Mouse (Mus musculus): Measurements from ENCODE around the gene Mob2. TPM values are rescaled to one million over a fixed set of nuclear protein-coding genes. Genes with fewer than 3 reads are reported as not detected.

The Mob2 gene
- polyA plus RNA-seq, 1 experiment from 2014 or later = 66.1 TPM

DNA sequence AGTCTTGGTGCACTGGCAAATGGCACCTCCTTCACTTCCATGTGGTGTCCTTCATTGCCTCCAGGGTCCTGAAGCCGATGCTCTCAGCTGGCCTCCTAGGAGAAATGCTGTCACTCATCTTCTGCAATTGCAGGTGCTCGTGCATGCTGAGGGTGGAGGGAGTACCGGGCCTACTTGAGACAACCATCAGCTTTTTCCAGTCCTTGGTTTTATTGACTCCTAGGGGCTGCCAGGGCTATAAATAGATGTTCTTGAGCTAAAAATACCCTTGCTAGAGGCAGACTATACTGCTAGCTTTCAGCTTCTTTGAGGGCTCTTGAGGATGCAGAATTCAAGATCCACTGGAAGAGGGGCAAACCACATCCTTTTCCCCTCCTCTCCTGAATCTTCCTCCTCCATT is 16.3 kb upstream of the Mob2 start:
- Histone ChIP-seq H3K9me3 (replicated peaks) (no peaks in the 10 kb centered on the region), H3K4me3 (replicated peaks) (no peak overlapping the region), H3K4me2 (no peak overlapping the region), H3K9ac (no peak overlapping the region), H3K27me3 (peaks cover 85% of the 10 kb centered on the region), H3K27ac (replicated peaks) (no peak overlapping the region), H3K36me3 (replicated peaks) (peaks cover 8% of the 10 kb centered on the region), H3K4me1 (replicated peaks) (peaks cover 2% of the 10 kb centered on the region)
- no peak for ATAC-seq (ENCODE audit: insufficient read depth)
- WGBS (ENCODE audit: insufficient replicate concordance) = 42% methylated on average over 3 of the region's 3 CpGs

DNA sequence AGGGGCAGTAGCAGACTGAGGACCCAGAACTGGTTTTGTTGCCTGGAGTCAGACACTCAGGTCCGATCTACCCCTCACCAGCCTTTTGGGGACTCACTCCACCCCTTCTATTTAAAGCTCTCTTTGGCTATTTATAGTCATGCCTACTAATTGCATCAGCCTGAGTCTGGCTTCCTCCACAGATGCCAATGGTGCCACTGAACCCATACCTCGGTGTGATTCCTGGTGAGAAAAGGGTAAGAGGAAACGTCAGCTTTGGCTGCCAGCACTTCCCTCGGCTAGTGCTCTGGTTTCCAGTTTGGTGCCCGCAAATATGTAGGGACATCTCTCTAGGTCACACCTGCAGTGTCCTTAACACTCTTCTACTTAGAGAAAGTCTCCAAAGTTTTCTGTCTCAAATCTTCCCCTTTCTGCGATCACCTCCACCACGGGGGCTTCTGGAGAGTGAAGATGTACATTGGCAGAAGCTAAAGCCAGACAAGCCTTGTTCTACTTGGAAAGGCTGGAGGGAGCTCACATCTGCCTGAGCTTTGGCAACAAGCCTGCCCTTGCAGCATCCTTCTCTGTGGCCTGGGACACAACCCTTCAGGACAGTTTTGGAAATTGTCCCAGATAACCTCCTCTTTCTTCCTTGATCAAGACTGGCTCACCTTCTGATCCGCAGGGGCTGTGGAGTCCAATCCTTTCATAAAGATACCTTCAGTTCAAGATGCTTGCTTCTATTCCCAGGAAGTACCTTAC is 13.5 kb upstream of the Mob2 start:
- no peak for ATAC-seq (ENCODE audit: insufficient read depth)
- no peaks in the 10 kb centered on the region for H3K9me3 ChIP-seq (replicated peaks)
- 46% methylated on average over 8 of the region's 8 CpGs for WGBS (ENCODE audit: insufficient replicate concordance)

DNA sequence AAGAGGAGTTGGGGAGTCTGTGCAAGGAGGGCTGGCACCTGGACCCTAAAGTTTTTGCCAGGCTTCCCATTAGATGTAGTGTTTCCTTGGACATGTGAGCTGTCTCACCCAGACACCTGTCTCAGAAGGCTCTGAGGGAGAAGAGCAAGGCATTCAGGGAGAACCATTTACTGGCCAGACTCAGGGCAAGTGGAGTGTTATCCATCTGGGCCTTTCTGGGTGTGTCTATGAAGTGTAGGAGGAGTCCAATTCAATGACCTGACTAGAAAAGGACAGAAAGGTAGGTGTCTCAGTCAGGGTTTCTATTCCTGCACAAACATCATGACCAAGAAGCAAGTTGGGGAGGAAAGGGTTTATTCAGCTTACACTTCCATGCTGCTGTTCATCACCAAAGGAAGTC is 10.9 kb upstream of the Mob2 start:
- Histone ChIP-seq H3K4me3 (replicated peaks) (no peak overlapping the region), H3K4me1 (replicated peaks) (peaks cover 8% of the 10 kb centered on the region), H3K36me3 (replicated peaks) (no peaks in the 10 kb centered on the region), H3K27me3 (peaks cover 72% of the 10 kb centered on the region), H3K4me2 (no peak overlapping the region), H3K9ac (no peak overlapping the region), H3K27ac (replicated peaks) (no peak overlapping the region), H3K9me3 (replicated peaks) (no peaks in the 10 kb centered on the region)
- no peak for ATAC-seq (ENCODE audit: insufficient read depth)

More for the DNA sequence above, 13.5 kb upstream of the Mob2 start:
- Histone ChIP-seq H3K27ac (replicated peaks) (no peak overlapping the region), H3K27me3 (peaks cover 79% of the 10 kb centered on the region), H3K36me3 (replicated peaks) (no peaks in the 10 kb centered on the region), H3K9ac (no peak overlapping the region), H3K4me1 (replicated peaks) (peaks cover 8% of the 10 kb centered on the region), H3K4me3 (replicated peaks) (no peak overlapping the region), H3K4me2 (no peak overlapping the region)

DNA sequence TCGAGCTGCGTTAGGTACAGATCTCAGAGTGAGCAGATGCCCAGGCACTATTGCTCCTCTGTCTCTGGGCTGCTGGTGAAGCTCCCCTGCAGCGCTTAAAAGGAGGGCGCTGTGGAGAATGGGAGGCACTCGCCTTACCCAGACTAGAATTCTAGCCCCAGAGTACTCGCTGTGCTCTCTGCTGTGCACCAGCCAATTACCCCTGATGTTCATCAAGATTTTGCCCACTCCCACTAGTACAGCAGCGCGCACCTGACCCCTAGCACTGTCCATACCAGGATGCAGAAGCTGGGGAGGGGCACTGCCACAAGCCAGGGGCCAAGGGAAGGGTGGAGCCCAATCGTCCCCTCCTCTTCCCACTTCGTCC is 10.3 kb upstream of the Mob2 start:
- Histone ChIP-seq H3K9me3 (replicated peaks) (no peaks in the 10 kb centered on the region), H3K27ac (replicated peaks) (no peak overlapping the region), H3K36me3 (replicated peaks) (no peaks in the 10 kb centered on the region), H3K4me2 (peak overlapping the region; percentile 41), H3K4me1 (replicated peaks) (peaks cover 8% of the 10 kb centered on the region), H3K27me3 (peaks cover 71% of the 10 kb centered on the region), H3K9ac (no peak overlapping the region), H3K4me3 (replicated peaks) (no peak overlapping the region)
- peak; percentile 16; the same call in 1 of the 2 replicates for ATAC-seq (ENCODE audit: insufficient read depth)
- 15% methylated on average over 10 of the region's 10 CpGs for WGBS (ENCODE audit: insufficient replicate concordance)

DNA sequence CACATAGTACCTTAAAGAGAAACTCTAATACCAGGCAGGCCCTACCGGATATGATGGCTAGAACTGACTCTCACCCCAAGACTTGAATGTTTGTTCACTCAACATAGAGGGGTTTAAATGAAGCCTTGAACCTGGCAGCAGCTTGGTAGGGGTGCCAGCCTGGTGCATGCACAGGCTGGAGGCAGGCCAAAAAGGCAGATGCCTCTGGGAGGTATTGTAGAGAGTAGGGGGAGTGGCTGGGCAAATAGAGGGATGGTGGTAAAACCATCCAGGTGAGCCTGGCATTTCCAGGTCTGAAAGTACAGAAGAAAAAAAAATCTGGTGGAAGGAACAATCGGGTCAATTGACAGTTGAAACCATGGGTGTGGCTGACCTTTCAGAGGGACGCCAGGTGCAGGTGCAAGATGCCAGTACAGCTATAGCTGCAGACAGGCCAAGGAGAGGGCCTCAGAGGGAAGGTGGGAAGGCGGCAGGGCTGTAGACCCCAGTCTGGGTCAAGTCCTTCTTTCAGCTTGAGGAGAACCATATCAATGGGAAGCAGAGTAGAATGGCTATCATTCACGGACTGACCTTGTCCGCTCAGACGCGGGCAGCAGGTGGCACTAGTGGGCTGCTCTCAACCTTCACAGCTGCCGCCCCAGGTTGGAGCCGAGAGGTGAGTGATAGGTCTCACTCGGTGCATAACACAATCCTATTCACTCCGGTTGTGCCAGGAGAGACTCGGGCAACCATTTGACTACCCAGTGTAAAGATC is 9.8 kb upstream of the Mob2 start:
- Histone ChIP-seq H3K27me3 (peaks cover 71% of the 10 kb centered on the region), H3K9ac (no peak overlapping the region), H3K4me2 (peak overlapping the region; percentile 41), H3K27ac (replicated peaks) (no peak overlapping the region), H3K4me3 (replicated peaks) (no peak overlapping the region), H3K36me3 (replicated peaks) (no peaks in the 10 kb centered on the region), H3K4me1 (replicated peaks) (peaks cover 8% of the 10 kb centered on the region), H3K9me3 (replicated peaks) (no peaks in the 10 kb centered on the region)
- 12% methylated on average over 13 of the region's 13 CpGs for WGBS (ENCODE audit: insufficient replicate concordance)
- ATAC-seq (ENCODE audit: insufficient read depth) = peak; percentile 77

DNA sequence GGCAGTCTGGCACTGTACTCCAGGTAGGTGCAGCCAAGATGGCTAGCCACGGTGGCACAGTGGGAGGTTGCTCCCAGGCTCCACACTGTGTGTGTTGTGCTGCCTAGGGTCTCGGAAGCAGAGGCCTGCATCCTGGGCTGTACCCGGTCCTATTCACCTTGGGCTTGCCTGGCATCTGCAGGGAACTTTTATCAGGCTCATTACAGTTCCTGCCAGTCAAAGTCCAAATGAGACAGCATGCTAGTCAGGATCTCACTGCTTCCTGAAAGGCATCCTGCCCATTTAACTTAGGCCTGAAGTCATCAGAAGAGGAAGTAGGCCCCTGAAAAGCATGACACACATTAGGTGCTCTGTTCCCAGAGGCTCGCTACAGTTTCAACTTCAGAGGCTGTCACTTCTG is 7.6 kb upstream of the Mob2 start:
- Histone ChIP-seq H3K9me3 (replicated peaks) (no peaks in the 10 kb centered on the region), H3K4me2 (no peak overlapping the region), H3K4me3 (replicated peaks) (no peak overlapping the region), H3K27ac (replicated peaks) (no peak overlapping the region), H3K9ac (no peak overlapping the region), H3K4me1 (replicated peaks) (peaks cover 8% of the 10 kb centered on the region), H3K36me3 (replicated peaks) (no peaks in the 10 kb centered on the region), H3K27me3 (peaks cover 64% of the 10 kb centered on the region)
- ATAC-seq (ENCODE audit: insufficient read depth) = no peak
- 41% methylated on average over 4 of the region's 4 CpGs for whole genome bisulfite sequencing (ENCODE audit: insufficient replicate concordance)

DNA sequence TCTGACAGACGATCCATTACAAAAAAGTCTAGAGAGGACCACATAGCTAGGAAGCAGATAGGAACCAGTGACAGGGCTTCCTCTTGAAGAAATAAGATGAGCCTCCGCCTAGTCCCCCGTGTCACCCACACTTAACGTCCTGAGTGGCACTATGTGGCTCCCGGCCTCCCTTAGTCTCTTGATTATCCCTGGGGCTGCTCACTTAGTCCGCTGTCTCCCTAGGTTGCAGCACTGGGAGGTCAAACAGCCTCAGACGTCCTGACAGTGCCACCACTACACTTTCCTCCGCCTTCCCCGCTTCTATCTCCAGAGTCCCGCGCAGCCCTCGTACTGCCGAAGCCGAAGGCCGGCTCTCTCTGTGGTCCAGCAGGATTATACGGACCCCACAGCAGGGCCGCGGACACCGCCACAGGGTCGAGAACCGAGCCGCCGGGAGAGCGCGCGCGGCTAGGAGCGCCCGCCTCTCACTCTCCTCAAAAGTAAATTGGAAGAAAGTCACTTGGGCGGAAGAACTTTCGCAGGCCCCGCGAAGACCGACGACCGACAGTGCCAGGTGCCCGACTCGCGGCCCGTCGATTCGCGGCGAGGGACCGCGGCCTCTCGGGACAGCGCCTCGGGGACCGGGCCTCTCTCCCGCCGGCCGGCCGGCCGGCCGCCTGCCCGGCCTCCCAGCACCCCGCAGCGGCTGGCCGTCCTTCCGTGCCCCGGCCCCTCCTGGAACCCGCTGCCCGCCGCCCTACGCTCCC is 507 bp downstream of the Mob2 start:
- Histone ChIP-seq H3K36me3 (replicated peaks) (peaks cover 26% of the 10 kb centered on the region), H3K27ac (replicated peaks) (peak overlapping the region; percentile 95), H3K4me1 (replicated peaks) (peaks cover 56% of the 10 kb centered on the region), H3K9ac (peak overlapping the region; percentile 97), H3K4me3 (replicated peaks) (peak overlapping the region; percentile 98), H3K27me3 (peaks cover 21% of the 10 kb centered on the region), H3K9me3 (replicated peaks) (no peaks in the 10 kb centered on the region), H3K4me2 (peak overlapping the region; percentile 94)
- 1% methylated on average over 66 of the region's 66 CpGs for WGBS (ENCODE audit: insufficient replicate concordance)
- ATAC-seq (ENCODE audit: insufficient read depth) = peak; percentile 46

DNA sequence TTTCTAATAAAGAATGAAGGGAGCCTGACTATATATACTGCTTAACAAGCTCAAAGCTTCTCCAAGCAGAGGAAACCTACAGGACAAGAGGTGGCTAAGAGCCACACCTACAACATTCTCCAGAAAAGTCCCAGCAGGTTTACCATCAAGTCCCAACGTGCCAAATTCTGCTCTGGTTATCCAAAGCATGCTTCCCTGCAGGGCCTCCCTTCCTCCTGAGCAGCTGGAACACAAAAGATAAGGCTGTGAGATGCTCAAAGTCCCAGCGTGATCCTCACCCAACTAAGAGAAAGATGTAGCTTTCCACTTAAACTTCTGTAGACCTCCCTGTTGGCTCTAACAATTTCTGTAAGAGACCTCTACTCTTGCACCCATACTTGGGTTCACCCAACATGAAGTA is 1.8 kb downstream of the Mob2 start:
- peak; percentile 16; the same call in 1 of the 2 replicates for ATAC-seq (ENCODE audit: insufficient read depth)
- H3K27me3 ChIP-seq = peaks cover 9% of the 10 kb centered on the region; the same call in 1 of the 2 replicates
- peaks cover 56% of the 10 kb centered on the region for H3K4me1 ChIP-seq (replicated peaks)
- peaks cover 40% of the 10 kb centered on the region for H3K36me3 ChIP-seq (replicated peaks)
- peak overlapping the region; percentile 98 for H3K4me3 ChIP-seq (replicated peaks)
- H3K27ac ChIP-seq (replicated peaks) = peak overlapping the region; percentile 95
- peak overlapping the region; percentile 94 for H3K4me2 ChIP-seq
- H3K9me3 ChIP-seq (replicated peaks) = no peaks in the 10 kb centered on the region
- 12% methylated on average over 2 of the region's 2 CpGs for WGBS (ENCODE audit: insufficient replicate concordance)
- H3K9ac ChIP-seq = peak overlapping the region; percentile 97

DNA sequence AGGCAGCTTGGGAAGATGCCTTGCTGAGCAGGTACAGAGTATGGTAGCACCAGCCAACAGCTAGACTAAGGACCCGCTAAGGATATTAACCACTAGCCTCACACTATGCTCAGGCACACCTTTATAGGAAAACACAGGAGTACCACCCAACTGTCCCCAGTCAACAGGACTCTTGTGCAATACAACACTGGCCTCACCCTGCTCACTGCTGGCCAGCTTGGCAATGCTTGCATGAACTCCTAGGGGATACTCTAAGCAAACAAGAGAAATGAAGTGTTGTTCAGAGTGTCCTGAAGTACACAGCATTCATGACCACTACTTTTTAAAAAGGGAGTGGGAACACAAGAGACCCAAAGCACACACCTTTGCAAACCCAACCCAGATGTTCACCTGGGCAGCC is 3.7 kb downstream of the Mob2 start:
- no peak for ATAC-seq (ENCODE audit: insufficient read depth)
- 79% methylated on average over 1 of the region's 1 CpGs for WGBS (ENCODE audit: insufficient replicate concordance)
- H3K27ac ChIP-seq (replicated peaks) = 0 out of 2 replicates have a peak overlapping the region, but pooled peaks have one; percentile 24
- H3K36me3 ChIP-seq (replicated peaks) = peaks cover 57% of the 10 kb centered on the region
- no peaks in the 10 kb centered on the region for H3K9me3 ChIP-seq (replicated peaks)
- peaks cover 53% of the 10 kb centered on the region for H3K4me1 ChIP-seq (replicated peaks)
- no peak overlapping the region for H3K9ac ChIP-seq
- peak overlapping the region; percentile 19; the same call in 1 of the 2 replicates for H3K4me2 ChIP-seq
- H3K4me3 ChIP-seq (replicated peaks) = no peak overlapping the region
- no peaks in the 10 kb centered on the region for H3K27me3 ChIP-seq

DNA sequence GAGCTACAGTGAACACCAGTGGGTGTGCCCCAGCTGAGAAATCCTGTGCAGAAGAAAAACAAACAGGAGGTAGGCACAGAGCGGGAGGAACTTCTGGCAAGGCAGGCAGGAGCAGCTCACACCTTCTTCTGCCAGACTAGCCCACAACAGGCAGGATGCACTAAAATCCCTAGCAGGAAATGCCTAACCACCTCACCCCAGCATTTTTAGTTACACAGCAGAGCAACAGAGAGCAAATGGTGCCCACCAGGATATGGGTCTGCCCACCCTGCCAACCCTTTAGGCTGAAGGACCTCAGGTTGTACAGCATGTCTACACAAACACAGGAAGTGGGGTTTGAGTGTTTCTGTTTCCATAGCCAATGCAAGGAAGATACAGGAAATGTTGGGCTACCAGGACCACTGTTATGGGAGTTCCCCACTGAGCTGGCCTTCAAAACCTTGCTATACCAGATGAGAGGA is 4.2 kb downstream of the Mob2 start:
- Histone ChIP-seq H3K4me3 (replicated peaks) (no peak overlapping the region), H3K4me1 (replicated peaks) (peaks cover 48% of the 10 kb centered on the region), H3K9me3 (replicated peaks) (no peaks in the 10 kb centered on the region), H3K27me3 (no peaks in the 10 kb centered on the region), H3K9ac (no peak overlapping the region), H3K27ac (replicated peaks) (0 out of 2 replicates have a peak overlapping the region, but pooled peaks have one; percentile 24), H3K36me3 (replicated peaks) (peaks cover 60% of the 10 kb centered on the region), H3K4me2 (0 out of 2 replicates have a peak overlapping the region, but pooled peaks have one; percentile 2)
- ATAC-seq (ENCODE audit: insufficient read depth) = no peak
- WGBS (ENCODE audit: insufficient replicate concordance) = 68% methylated on average over 1 of the region's 1 CpGs

DNA sequence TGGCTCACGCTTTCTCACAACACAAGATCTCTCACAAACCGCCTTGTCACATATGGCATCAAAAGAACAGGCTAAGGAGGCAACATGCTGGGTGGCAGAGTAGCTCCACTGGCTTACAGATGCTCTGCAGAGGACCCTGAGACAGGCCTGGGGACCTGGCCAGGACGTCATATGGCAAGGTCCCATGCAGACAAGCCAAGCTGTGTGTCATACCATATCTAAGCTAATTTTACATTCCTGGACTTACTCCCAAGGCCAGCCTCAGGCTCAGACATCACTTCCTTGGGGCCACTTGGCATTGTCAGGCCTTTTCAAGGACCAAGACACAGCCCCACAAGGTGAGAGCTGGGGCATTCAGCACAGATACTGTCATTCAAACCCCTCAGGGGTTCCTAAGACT is 5.4 kb downstream of the Mob2 start:
- Histone ChIP-seq H3K9ac (no peak overlapping the region), H3K9me3 (replicated peaks) (no peaks in the 10 kb centered on the region), H3K4me2 (no peak overlapping the region), H3K4me3 (replicated peaks) (no peak overlapping the region), H3K36me3 (replicated peaks) (peaks cover 60% of the 10 kb centered on the region), H3K27ac (replicated peaks) (no peak overlapping the region), H3K27me3 (no peaks in the 10 kb centered on the region), H3K4me1 (replicated peaks) (peaks cover 42% of the 10 kb centered on the region)
- 90% methylated on average over 3 of the region's 3 CpGs for WGBS (ENCODE audit: insufficient replicate concordance)
- ATAC-seq (ENCODE audit: insufficient read depth) = no peak
